Mouse (Mus musculus): ENCODE data around the gene Ccdc187.

Gene Ccdc187

GRCm38 (mm10) chr2:26280594-26280993 is 13.8 kb downstream of the Ccdc187 start:
- no peak for DNase-seq (ENCODE audit: low spot score)

DNA sequence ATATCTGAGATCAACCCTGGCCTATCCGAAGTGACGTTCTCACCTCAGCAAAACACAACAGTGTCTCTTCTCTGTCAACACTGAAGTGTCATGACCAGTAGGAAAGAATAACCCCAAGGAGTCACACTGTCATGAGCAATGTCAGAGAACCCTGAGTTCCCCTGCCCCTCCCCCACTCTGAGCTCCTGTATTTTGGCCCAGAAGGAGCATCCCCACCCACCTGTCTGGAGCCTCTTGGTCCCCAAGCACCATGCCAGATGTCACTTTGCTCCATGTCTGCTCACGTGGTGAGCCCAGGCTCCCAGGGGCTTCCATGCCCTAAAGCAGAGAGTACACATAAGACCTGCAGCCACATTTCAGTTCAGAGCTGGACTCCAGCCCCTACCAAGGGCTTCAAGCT is 14.6 kb downstream of the Ccdc187 start:
- DNase-seq (ENCODE audit: low spot score) = no peak

GRCm38 (mm10) chr2:26273611-26274010 is 20.7 kb downstream of the Ccdc187 start:
- DNase-seq (ENCODE audit: low spot score) = peak; percentile 43

- DNase-seq (ENCODE audit: low spot score) = no peak
Measured at GRCm38 (mm10) chr2:26268216-26268615, 26.1 kb downstream of the Ccdc187 start.

DNA sequence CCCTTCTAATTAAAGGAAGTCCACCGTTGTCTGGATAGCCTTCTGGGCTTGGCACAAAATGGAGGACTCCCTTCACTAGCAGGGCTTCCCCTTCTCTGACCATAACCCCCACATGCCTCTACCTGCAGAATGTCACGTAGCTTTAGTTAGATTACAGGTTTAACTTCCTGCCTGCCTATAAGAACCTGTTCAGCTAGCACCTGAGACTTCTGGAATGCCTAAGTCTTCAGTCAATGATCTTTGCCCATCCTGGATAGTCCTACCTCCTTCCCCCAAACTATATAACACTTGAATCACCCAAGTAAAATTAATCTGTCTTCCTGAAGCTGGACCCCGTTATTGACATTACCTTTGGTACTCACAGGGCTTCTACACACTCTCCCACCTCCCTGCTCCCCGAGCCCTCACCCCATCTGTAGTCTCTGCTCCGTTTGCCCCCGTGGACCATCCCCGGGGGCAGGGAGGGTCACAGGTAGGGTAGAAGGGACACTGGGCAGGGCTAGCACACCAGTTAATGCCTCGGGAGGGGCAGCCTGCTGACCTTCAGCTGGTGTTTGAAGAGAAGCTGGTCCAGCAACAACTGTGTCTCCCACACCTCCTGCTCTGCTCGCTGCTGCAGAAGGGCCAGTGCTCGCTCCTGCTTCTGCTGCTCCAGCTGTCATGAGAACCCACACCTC is 28.2 kb downstream of the Ccdc187 start:
- DNase-seq (ENCODE audit: low spot score) = no peak

DNA sequence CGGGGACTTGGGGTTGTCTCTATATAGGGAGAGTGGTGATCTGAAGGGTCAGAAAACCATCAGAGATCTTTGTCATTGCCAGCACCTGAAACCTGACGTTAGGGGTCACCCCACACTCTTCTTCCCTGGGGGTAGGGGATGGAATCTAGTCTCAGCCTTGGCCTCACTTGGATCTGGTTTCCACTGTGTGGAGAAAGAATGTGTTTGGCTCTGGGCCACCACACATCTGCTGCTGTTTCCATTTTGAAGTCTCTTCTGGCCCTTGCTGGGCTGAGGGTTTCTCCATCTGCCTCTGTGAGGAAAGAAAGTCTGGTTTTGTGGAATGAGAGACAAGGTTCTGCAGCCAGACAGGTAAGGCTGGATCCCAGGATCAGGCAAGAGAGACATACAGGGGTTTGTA is 29.3 kb downstream of the Ccdc187 start:
- no peak for DNase-seq (ENCODE audit: low spot score)

- no peak for DNase-seq (ENCODE audit: low spot score)
Measured at GRCm38 (mm10) chr2:26264646-26265045, 29.7 kb downstream of the Ccdc187 start.

DNA sequence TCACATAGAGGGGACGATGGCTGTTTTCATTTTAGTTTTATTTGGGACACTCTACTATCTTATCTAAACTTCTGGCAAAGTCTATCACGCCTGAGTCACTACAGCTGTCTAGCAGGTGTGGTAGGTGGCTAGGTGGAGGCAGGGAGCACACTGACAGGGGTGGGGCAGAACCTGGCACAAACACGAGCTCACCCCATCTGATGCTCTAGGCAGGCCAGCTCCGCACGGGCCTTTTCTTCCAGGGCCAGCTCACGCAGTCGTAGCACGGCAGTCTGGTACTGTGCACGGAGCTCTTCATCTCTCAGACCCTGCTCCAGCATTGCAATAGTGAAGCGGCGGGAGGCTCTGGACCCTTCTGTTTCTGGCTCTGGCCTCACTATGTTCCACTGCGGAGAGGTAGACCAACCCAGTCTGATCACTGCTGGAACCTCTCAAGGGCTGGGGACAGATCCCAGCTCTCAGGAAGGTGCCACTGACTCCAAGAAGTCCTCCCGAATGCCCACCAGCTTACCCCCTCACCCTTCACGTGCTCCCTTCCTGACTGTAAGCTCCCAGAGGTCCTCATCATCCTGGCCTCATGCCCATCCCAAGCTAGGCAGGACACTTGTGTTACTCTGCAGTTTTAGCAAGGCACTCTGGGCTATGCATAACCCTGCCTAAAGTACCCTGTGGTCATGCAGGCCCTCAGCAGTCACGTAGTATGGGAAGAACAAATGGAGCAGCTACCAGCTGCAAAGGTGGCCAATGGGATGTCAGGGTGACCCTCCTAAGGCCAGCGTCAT is 36.9 kb downstream of the Ccdc187 start:
- no peak for DNase-seq (ENCODE audit: low spot score)

GRCm38 (mm10) chr2:26254816-26255215 is 39.5 kb downstream of the Ccdc187 start:
- no peak for DNase-seq (ENCODE audit: low spot score)

DNA sequence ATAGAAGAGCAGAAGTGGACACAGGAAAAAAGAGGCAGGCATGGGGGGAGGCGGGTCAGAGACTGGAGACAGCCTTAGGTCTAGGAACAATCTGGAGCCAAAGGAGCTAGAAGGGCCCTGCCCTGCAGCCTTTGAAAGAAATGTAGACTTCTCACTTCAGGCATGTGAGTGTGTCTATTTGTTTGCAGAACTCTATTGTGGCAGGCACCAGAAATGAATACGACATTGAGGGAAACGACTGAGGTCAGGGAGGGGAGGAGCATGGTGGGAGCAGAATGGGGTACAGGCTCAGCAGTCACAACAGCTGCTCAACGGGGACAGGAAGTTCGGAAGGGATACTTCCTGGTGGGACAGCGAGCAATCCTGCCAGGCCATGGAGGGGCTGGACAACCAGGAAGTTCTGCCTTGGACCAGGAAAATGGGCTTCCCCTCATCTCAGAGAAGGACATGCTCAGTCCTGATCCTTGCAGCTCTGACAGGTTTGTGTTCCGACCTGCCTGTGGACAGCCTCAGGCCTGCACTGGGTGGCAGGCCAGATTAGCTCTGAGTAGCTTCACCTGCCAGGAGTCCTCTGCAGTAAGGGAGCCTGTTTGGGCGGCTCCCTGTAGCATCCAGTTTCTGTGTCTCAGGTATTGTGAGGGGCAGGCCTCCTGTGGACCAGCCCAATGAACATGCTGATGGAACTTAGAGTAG is 41.7 kb downstream of the Ccdc187 start:
- DNase-seq (ENCODE audit: low spot score) = no peak

- no peak for DNase-seq (ENCODE audit: low spot score)
Measured at GRCm38 (mm10) chr2:26247531-26247930, 46.8 kb downstream of the Ccdc187 start.

- no peak for DNase-seq (ENCODE audit: low spot score)
Measured at GRCm38 (mm10) chr2:26240841-26241240, 53.5 kb downstream of the Ccdc187 start.

- peak; percentile 18 for DNase-seq (ENCODE audit: low spot score)
Measured at GRCm38 (mm10) chr2:26240330-26240729, 54.0 kb downstream of the Ccdc187 start.

DNA sequence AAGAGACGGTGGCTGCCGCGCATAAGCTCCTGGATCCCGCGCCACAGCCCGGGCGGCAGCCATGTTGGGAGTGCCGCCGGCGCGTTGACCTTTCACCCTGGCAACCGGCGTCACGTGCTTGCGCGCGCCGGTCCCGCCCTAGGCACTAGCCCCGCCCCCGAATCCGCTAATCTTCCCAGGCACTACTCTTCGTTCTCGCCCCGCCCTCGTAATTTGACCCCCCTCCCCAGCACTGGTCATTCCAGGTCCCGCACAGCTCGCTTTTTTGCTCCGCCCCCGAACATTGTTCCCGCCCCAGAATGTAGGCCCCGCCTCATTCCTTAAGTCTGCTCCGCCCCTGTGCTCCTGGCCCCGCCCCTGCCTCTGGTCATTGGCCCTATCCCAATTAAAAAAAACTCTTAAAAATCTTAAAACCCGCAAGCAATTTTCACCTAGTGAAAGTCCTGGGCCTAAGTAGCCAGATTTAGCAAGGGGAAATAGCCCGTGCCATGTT is 57.0 kb downstream of the Ccdc187 start, which contains the start of gene Qsox2:
Gene Qsox2, minus strand, starts transcription at position 236 of the 493 bp plus-strand sequence.
- peak; percentile 94 for DNase-seq (ENCODE audit: low spot score)

DNA sequence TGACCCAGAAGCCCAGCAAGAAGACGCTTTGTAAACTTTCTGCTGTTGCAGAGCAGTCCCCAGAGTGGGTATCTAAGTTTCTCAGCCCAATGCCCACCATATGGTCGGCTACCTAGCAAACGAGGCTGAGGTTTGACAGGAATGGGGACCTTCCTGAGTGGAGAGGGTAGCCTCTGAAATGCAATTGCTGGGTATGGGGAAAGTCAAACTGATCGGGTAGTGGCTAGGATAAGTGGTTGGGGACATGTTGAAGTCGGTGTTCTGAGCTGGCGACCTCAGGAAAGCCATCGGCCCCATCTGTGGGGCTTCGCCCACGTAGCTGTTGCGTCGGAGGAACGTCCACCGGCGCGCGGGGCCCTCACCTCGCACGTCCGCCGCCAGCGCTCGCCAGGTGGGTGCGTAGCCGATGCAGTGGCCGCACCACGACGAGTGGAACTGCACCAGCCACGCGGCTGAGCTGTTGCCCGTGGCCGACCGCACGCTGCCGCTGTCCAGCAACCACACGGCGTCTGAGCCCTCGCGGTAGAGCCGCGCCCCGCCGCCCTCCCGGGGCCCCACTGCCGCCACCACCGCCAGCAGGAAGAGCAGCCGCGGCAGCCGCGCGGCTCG is 57.6 kb downstream of the Ccdc187 start:
- DNase-seq (ENCODE audit: low spot score) = no peak

DNA sequence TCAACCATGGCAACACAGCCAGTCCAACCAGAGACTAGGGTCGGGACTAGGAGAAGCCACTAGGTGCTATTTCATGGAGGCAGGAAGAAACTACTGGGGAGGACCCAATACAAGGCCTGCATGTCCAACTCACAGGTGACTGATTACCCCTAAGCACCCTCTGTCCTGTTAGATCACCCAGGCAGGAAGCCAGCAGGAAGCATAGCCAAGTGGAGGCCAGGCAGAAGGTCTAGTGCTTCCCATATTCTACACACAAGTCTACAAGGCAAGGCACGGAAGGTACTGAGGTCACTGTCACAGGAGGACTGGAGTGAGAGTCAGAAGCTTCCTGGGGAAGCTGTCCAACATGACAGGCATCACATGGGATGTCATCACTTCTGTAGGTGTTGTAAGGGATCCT is 59.6 kb downstream of the Ccdc187 start:
- DNase-seq (ENCODE audit: low spot score) = no peak

DNA sequence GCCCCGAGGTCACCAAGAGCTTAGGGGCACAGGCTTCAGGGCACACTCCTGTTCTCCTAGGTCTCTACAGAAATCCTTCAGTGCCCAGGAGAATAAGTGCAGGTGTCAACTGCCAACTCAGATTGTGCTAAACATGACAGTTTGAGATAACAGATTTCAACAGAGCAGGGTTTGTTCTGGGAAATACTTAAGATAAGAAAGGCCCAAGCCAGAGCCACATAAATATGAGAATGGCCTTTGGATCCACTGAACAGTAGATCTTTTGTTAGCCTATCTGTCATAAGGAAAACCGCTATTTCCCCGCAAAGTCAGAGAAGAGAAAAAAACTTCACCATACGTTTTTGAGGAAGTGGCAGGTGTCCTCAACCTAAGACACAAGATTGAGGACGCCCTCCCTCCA is 60.1 kb downstream of the Ccdc187 start:
- no peak for DNase-seq (ENCODE audit: low spot score)

GRCm38 (mm10) chr2:26231366-26231765 is 63.0 kb downstream of the Ccdc187 start:
- DNase-seq (ENCODE audit: low spot score) = no peak

DNA sequence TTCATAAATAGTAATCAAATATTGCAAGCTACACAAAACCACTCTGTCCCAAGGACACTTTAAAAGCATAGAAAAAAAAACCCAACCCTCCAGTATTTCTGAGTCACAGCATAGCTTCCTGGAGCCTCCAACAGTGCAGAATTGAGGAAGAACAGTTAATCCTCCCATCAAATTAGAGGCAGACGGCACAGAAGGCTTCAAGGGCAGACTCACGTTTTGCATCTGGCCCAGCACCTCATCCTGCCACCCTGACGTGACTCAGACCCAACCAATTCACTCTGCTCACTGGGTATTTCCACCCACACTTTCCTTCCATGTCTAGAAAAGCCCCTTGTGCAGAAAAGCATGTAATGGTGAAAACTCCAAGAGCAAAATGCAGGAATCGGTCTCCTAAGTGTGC is 64.1 kb downstream of the Ccdc187 start:
- no peak for DNase-seq (ENCODE audit: low spot score)

GRCm38 (mm10) chr2:26227788-26228187 is 66.6 kb downstream of the Ccdc187 start:
- no peak for DNase-seq (ENCODE audit: low spot score)

GRCm38 (mm10) chr2:26225242-26225641 is 69.1 kb downstream of the Ccdc187 start:
- DNase-seq (ENCODE audit: low spot score) = no peak

GRCm38 (mm10) chr2:26223961-26224360 is 70.4 kb downstream of the Ccdc187 start:
- no peak for DNase-seq (ENCODE audit: low spot score)
